Mouse (Mus musculus) megakaryocyte-erythroid progenitor cell, adult 5-6 weeks (primary cell): Measurements from ENCODE around the gene Msi2. TPM values are rescaled to one million over a fixed set of nuclear protein-coding genes. Genes with fewer than 3 reads are reported as not detected.
A peak's percentile ranks its signal among the peaks of the same experiment; 100 is the strongest.

Experiments
- ATAC-seq: replicated peaks from 2 replicates; pipeline ENCODE4 v1.8.0; 2016; ENCODE audit warnings: mild to moderate bottlenecking, inconsistent platforms; ENCODE audit not compliant: severe bottlenecking, poor library complexity, low FRiP score, low TSS enrichment
- total RNA-seq, 2 experiments: library from RNA; stranded (forward) in 1 of 2; stranded (reverse) in 1 of 2; fragments of 200-1000, 215-1000 nt in 1 of 2; fragments of >200 nt in 1 of 2; fragmentation: Nextera tagmentation in 1 of 2; gene quantifications; 2 replicates each; pipeline ENCODE4 v1.2.3; 2014 to 2017

The Msi2 gene
- total RNA-seq, 2 experiments from 2014 or later: 89.1 to 111 TPM

- no peak for ATAC-seq
Measured at GRCm38 (mm10) chr11:88620158-88620973, 97.9 kb downstream of the Msi2 start.

GRCm38 (mm10) chr11:88619468-88620157, 98.7 kb downstream of the Msi2 start:
- no peak for ATAC-seq

GRCm38 (mm10) chr11:88618732-88619309, 99.5 kb downstream of the Msi2 start:
- ATAC-seq: 0 out of 2 replicates have a peak, but pooled peaks have one; percentile 38

GRCm38 (mm10) chr11:88618005-88618501, 100.3 kb downstream of the Msi2 start:
- ATAC-seq: no peak

- no peak for ATAC-seq
Measured at GRCm38 (mm10) chr11:88617380-88617779, 100.9 kb downstream of the Msi2 start.

GRCm38 (mm10) chr11:88614527-88615305, 103.6 kb downstream of the Msi2 start:
- no peak for ATAC-seq

GRCm38 (mm10) chr11:88613771-88614526, 104.4 kb downstream of the Msi2 start:
- ATAC-seq: peak; percentile 56

- ATAC-seq: no peak
Measured at GRCm38 (mm10) chr11:88613008-88613407, 105.3 kb downstream of the Msi2 start.

- no peak for ATAC-seq
Measured at GRCm38 (mm10) chr11:88612141-88612540, 106.2 kb downstream of the Msi2 start.

- ATAC-seq: no peak
Measured at GRCm38 (mm10) chr11:88610809-88611208, 107.5 kb downstream of the Msi2 start.

- ATAC-seq: no peak
Measured at GRCm38 (mm10) chr11:88610112-88610511, 108.2 kb downstream of the Msi2 start.

GRCm38 (mm10) chr11:88608584-88608983, 109.7 kb downstream of the Msi2 start:
- ATAC-seq: 0 out of 2 replicates have a peak, but pooled peaks have one; percentile 35

GRCm38 (mm10) chr11:88607725-88608383, 110.5 kb downstream of the Msi2 start:
- no peak for ATAC-seq

GRCm38 (mm10) chr11:88605771-88606170, 112.5 kb downstream of the Msi2 start:
- ATAC-seq: no peak

GRCm38 (mm10) chr11:88605098-88605525, 113.2 kb downstream of the Msi2 start:
- peak; percentile 56 for ATAC-seq

- ATAC-seq: 0 out of 2 replicates have a peak, but pooled peaks have one; percentile 12
Measured at GRCm38 (mm10) chr11:88604635-88605034, 113.7 kb downstream of the Msi2 start.

- no peak for ATAC-seq
Measured at GRCm38 (mm10) chr11:88603366-88603765, 114.9 kb downstream of the Msi2 start.

GRCm38 (mm10) chr11:88602471-88603120, 115.7 kb downstream of the Msi2 start:
- no peak for ATAC-seq
